Mouse (Mus musculus) neural tube, embryonic 10.5 days (tissue): ENCODE data around the gene Card10.

Experiments
- DNase-seq: peaks from one replicate; pipeline ENCODE4 v3.0.0-alpha.2; 2017; ENCODE audit warnings: low spot score; ENCODE audit errors: extremely low spot score

Card10 gene

DNA sequence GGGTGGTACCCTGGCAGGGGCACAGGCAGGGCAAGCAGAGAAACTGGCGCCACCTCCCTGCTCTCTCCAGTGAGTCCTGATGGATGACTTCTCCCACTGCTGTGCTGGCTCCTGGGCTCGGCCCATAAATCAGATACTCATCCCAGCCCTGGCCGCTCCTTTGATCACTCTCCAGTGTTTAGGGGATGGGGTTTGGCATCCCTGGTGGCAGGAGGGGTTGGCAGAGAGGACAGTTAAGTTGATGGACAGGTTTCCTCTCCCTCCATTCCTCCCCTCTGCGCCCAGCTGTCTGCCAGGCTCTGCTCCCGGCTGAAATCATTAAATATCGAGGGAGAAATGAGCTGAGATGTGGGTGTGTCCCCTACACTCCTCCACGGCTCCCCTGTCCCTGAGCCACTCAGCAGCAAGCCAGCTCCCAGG lies 66.2 kb downstream of the Card10 start:
- no peak for DNase-seq

DNA sequence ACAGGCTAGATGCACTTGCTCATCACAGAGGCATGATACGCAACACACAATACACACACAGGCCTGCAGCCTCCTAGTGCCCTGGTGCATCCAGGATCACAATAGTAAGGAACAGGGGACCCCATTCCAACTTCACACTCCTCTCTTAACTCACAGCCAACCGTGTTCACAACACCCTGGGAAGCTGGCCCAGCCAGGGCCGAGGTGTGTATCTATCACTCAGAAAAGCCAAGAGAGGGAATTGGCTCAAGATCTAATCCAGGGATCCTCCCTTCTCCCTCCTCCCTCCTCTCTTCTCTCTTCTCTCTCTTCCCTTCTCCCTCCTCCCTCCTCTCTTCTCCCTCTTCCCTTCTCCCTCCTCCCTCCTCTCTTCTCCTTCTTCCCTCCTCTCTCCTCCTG lies 66.7 kb downstream of the Card10 start:
- DNase-seq: no peak

DNA sequence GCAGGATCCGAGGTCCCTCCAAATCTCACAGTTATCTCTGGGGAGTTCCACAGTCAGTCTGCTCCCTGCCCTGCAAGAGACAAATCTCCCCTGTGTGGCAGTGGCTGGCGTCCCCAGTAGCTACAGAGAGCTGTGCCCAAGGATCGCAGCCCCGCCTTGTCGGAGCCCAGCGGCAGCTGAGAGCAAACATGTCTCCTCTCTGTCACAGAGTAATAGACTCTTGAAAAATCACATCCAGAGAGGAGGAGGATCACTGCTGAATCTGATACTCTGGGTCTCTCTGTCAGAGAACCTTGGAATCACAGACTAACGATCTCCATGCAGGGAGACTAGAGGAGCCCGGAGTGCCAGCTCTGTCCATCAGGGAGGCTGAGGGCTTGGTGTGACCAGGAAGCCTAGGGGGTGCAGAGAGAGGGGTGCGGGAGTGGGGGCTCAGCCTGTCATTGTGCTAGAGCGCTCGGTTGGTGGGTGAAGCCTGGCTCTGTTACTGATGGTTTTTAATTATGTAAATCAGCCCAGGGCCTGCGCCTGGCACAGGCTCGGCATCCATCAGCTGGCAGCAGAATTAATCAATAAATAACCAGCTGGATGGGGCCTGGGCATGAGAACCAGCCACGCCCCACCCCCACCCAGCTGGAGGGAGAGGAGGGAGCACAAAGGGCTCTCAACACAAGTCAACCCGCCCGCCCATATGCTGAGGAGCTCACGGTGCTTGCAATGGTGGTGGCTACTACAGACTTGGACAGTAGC lies 67.2 kb downstream of the Card10 start:
- DNase-seq: no peak

DNA sequence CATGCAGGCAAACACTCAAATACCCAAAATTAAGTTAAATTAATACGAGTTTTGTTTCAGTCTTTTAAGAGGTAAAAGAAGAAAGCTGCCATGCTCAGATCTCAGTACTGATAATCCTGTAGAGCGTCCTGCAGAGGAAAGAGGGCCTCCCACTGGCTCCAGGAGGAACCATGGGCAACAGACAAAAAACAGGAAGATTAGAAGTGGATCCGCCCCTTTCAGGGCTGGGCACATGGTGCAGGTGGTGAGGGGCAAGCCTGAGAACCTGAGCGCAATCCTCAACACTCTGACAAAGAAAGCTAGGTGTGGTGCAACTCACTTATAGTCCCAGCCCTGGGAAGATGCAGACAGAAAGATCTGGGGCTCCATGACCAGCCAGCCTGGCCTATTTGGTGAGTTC lies 71.0 kb downstream of the Card10 start:
- no peak for DNase-seq

DNA sequence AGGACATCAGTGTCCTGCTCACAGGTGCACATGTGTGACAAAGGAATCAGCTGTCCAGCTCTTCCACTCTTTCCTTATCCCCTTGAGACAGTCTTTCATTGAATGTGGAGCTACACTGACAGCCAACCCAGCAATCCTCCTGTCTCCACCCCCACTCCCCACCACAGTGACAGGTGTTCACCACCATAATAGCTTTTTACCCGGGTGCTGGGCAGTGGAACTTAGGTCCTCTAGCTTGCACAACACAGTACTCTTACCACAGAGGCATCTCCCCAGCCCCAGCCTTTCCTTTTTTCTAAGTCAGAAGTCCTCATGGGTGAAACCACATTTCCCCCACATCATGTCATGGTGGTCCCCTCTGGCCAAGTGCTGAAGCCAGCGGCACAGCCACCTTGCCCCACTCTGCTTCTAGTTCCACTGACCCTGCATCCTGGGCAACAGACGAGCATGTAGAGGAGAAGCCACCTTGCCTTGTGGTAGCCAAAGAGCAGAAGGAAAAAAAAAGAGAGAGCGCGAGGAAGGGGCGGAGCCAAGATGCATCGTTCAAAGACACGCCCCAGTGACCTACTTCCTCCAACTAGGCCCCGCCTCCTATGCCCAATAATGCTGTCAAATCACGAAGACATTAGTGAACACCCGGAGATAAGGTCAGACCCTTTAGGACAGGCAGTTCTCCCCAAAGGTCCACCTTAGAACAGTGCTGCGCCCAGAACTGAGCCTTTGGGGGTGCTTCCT lies 72.4 kb downstream of the Card10 start:
- DNase-seq: no peak

DNA sequence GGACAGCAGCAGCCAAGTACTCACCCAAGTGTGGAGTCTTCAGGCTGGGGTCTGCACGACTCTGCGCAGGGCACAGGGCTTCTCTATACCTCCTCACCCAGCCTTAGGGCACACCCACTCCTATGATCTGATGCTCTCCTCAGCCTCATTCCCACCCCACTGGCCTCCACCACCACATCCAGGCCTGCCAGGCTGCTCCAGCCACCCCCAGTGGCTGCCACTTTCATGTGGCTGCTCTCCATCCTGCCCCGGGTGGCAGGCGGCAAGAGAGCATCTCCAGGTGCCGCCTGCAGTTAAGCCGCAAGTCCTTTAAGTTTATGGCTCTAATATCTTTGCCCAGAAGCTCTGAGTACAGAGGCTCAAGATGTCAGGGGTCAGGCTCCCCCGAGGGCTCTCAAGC lies 76.1 kb downstream of the Card10 start:
- DNase-seq: no peak
